Mouse (Mus musculus): ENCODE results near the gene Pou1f1. TPM values are rescaled to one million over a fixed set of nuclear protein-coding genes. Genes with fewer than 3 reads are reported as not detected.

Pou1f1 gene
- total RNA-seq, 2 experiments from 2014 or later: not detected

DNA sequence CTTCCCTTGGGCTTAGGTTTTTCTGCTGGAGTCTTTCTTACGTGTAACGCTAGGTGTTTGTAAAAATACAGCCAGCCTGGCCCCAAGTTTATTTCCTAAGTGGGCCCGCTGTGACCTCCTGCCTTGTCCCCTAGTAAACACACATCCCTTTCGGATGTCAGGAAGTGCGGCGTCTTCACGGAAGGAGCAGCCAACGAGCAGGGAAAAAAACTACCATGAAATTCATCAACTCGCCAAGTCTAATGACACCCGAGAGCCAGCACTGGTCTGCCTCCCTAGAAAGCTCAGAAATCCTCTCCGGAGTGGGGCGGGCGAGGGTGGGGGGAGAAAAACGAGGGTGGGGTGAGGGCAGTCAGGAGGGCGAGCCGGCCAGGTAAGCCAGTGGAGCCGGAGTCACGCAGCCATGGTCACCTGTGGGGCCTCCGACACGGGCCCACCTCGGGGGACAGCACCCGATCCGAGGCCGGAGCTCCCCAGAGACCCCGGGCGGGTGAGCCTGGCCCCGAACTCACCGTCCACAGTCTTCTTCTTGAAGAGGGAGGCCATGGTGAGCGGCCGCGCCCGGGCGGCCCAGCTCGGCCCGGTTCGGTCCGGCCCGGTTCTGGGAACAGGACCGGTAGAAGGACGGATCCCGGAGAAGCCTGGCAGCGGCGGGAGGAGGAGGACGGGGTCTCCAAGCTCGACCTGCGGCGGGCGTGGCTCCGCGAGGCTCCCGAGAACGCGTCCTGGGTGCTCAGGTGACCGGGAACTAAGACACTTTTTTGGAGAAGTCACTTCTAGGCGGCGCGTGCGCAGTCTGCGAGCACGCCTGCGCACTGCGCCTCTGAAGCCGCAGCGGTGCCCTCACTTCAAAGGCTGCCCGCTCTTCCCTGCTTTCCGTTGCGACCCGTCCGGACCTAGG lies 41.9 kb downstream of the Pou1f1 start, which contains the start of gene Chmp2b:
TSS of gene Chmp2b (minus strand) at position 764 of the 901 bp plus-strand sequence.
- ATAC-seq (replicated peaks; ENCODE audit: poor library complexity, severe bottlenecking): peak; percentile 88

DNA sequence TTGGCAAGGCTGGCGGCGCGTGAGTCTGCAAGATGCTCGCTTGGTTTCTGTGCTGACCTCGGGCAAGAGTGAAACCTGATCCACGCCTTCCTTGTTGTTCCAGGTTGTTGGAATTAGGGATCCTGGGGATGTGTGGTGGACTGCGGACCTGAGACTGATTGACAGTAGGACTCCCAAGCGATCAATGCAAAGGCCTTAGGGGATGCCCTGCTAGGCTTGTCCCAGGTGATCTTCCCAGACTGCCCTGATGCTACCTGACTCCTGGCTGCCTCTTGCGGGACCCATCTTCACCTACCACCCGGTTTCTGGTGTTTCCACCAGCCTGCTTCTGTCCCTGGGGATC lies 42.5 kb downstream of the Pou1f1 start:
- ATAC-seq (replicated peaks; ENCODE audit: poor library complexity, severe bottlenecking): no peak

DNA sequence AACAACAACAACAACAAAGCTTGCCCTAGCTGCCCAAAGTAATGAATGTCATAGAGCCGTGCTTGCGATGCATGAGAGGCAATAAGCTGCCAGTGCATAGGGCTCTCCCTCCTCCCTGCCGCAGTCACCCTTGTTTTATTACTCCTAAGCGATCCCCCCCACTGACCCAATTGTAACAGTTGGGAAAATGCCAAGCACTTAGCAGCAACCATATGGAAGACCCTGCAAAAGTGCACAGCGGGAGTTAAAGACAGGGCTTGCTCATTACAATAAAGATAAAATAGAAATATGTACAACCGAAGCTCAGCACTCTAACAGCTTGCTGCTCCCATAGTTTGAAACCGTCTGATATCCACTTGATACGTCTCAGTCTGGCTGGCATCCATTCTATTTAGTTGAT lies 44.0 kb downstream of the Pou1f1 start:
- ATAC-seq (replicated peaks; ENCODE audit: poor library complexity, severe bottlenecking): no peak

DNA sequence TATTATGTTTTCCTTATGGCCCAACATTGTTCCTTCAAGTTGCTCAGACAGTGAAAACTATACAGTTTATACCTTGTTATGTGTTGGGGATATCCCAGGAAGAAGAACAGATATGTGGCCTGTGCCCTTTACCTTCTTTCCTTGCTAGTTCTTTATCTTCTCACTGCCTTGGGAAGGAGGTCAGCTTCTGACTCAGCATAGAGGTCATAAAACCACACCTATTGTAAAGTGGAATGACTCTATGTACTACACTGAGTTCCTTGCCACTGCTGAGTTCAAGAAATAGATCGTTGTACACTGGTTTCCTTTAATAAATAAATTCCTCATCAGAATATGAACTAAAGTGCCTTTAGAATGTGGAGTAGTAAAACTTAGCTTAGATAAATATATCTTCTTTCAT lies 44.6 kb downstream of the Pou1f1 start:
- ATAC-seq (replicated peaks; ENCODE audit: poor library complexity, severe bottlenecking): no peak

DNA sequence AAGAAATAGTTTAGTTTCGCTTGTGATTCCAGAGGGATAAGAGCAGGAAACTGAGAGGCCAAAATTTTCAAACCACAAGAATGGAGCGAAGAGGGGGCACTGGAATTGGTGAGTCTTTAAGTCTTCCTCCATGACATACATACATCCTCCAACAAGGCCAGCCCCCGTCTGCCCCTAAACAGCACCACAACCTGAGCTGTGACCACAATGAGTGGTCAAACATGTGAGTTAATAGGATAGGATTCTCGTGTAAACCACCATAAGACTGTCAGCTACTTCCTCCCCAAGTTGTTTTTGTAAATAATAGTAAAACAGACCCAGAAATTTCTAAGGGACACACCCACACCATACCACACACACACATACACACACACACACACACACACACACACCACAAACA lies 48.5 kb downstream of the Pou1f1 start:
- peak; percentile 64 for ATAC-seq (replicated peaks; ENCODE audit: poor library complexity, severe bottlenecking)

DNA sequence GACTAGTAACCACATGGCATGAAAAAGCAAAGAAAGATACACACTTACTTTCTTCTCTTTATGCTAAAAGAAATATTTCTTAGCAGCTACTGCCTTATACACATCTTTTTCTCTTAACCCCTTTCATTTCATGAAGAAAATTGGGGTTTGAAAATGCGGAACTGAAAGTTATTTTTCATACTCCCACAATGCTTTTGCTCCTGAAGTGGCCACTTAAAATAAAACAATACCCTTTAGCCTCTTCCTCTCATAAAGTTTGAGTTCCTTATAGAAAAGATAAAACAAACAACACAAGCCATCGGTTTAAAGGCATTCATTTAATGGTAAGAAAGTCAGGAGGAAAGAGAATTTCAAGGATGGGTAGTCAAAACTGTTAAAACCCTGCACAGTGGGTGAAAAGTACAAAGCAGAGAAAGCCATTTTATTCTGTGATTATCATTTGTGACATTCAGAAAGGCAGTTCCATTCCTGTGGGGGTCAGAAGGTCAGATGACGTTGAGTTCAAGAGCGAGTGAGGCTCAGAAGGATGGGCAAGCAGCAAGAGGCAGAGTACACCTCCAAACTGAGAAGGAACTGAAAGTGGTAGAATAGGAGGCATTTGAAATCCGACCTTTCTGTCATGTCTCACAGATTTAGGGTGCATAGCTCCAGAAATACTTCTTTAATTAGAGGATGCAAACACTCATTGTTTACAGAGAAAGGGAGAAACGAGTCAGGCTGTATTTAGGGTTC lies 57.2 kb downstream of the Pou1f1 start:
- peak; percentile 59 for ATAC-seq (replicated peaks; ENCODE audit: poor library complexity, severe bottlenecking)

Other genes starting within 250 kb of the Pou1f1 start
- 35.5 and 44.5 TPM in 2 replicates for gene Chmp2b, start 42.2 kb downstream of the Pou1f1 start, total RNA-seq (2014; fragmentation: Nextera tagmentation)
- gene Chmp2b, start 42.2 kb downstream of the Pou1f1 start, total RNA-seq (2017): 29.7 and 32.0 TPM in 2 replicates